Mouse (Mus musculus) R1 (cell line): ENCODE measurements at regions not wholly inside any gene's neighbourhood (a gene's known extent, or its start where the extent isn't known, plus 50 kb on each side); places are given as distances from the start of the nearest gene placed in this dataset.

ENCODE experiments used
- DNase-seq: peaks from one replicate; pipeline ENCODE4 v3.0.0-alpha.2; 2018; ENCODE audit warnings: low read depth, low spot score

DNA sequence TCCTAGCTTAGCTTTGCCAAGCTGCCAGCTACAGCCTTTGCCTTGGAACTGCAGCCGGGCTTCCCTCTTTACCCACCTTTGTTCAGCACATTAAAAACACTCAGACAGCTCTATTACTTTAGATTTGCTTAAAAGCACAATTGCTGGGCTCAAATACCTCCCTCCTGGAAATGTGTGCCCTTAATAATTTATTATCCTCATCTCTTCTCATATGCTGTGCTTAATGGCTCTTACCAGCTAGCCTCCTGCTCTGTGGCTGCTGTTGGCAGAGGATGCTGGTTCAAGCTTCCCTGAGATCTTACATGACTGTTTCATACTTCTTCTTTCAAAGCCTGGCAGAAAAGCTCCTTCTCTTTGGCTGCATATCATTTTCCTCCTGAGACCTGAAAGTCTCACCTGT, 378.1 kb upstream of the Cdh19 start:
- no peak for DNase-seq

GRCm38 (mm10) chr1:111337927-111338326, 360.5 kb upstream of the Cdh19 start:
- no peak for DNase-seq

GRCm38 (mm10) chr1:111302268-111302667, 324.9 kb upstream of the Cdh19 start:
- DNase-seq: no peak

GRCm38 (mm10) chr1:111286385-111286784, 309.0 kb upstream of the Cdh19 start:
- no peak for DNase-seq

- DNase-seq: no peak
These were observed 308.5 kb upstream of the Cdh19 start for GRCm38 (mm10) chr1:111285916-111286315.

DNA sequence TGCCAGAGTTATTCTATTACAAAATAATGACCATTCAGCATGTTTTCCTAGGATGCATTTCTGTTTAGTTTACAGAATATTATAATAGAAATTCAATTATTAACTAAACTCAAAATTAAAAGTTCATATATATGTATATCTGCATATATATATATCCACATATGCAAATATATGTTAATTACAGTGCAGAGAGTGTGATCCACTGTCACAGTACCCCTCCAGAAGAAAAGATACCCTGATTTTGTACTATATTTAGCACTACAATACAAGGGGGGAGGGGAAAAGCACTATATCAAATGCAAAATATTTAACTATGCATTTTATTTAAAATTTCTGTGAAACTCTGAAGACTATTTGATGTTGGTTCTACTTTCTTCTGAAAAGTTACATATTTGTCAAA, 265.4 kb upstream of the Cdh19 start:
- DNase-seq: no peak

DNA sequence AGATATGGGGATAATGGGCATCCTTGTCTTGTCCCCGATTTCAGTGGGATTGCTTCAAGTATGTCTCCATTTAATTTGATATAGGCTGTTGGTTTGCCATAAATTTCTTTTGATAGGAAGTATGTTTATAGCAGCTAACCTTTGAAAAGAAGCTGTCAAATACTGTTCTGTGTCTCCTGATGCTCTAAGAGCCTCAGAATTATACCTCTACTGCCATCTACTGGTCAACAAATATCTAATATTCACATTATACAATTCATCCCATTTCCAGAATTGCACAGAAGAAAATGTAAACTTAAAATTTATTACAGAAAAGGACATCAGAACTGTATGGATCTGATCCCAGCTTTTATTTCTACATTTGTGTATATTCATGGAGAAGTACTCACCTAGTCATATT, 265.0 kb upstream of the Cdh19 start:
- DNase-seq: peak; percentile 32
